7 mouse cellular contexts compared by ENCODE assay signal in genomic region chr5:143268985-143269362, GRCm38 (mm10). TPM values are rescaled to one million over a fixed set of nuclear protein-coding genes. Genes with fewer than 3 reads are reported as not detected.
A peak's percentile ranks its signal among the peaks of the same experiment; 100 is the strongest.
DNase-seq lines count a peak whose midpoint lies in the region; ATAC-seq and TF ChIP-seq lines count a peak whose summit lies in the region.

No protein-coding gene starts in this region.

- no peaks in the 10 kb centered on the region for H3K9me3 ChIP-seq in embryonic facial prominence, embryonic 15.5 days (replicated peaks)
- H3K9me3 ChIP-seq in intestine, postnatal 0 days (ENCODE audit: control insufficient read depth), result no peaks in the 10 kb centered on the region
- H3K9me3 ChIP-seq in neural tube, embryonic 15.5 days (replicated peaks), result no peaks in the 10 kb centered on the region

- peak overlapping the region; percentile 88 for H3K4me2 ChIP-seq in embryonic facial prominence, embryonic 15.5 days (replicated peaks)
- H3K4me2 ChIP-seq in intestine, postnatal 0 days (replicated peaks; ENCODE audit: low read depth), result peak overlapping the region; percentile 98
- H3K4me2 ChIP-seq in neural tube, embryonic 15.5 days, result peak overlapping the region; percentile 89

- ATAC-seq in embryonic facial prominence, embryonic 15.5 days (ENCODE audit: insufficient number of reproducible peaks, low FRiP score, low TSS enrichment, low read depth), result no peak
- no peak for ATAC-seq in intestine, postnatal 0 days
- ATAC-seq in neural tube, embryonic 15.5 days (ENCODE audit: low FRiP score), result no peak

- no peak for TF ChIP-seq POLR2A in lung, adult 2 months (IDR thresholded peaks at IDR 0.05; ENCODE audit: borderline replicate concordance, extremely low read depth, low read depth, low read length)

- DNase-seq in lung, adult 2 months, result no peak
- no peak for DNase-seq in lung, postnatal 25 days (ENCODE audit: low spot score)
- no peak for DNase-seq in ovary, postnatal 36 days (ENCODE audit: low spot score)
- DNase-seq in urinary bladder, postnatal 36 days (ENCODE audit: low spot score in 2 of 2), result no peak

- 28% methylated on average over 8 of the region's 8 CpGs for WGBS in lung, adult 2 months
- 27% methylated on average over 8 of the region's 8 CpGs for WGBS in embryonic facial prominence, embryonic 15.5 days
- 34% methylated on average over 8 of the region's 8 CpGs for WGBS in intestine, postnatal 0 days
- WGBS in neural tube, embryonic 15.5 days, result 23% methylated on average over 8 of the region's 8 CpGs

- peaks cover 6% of the 10 kb centered on the region for H3K36me3 ChIP-seq in embryonic facial prominence, embryonic 15.5 days
- no peaks in the 10 kb centered on the region; the same call in 1 of the 2 replicates for H3K36me3 ChIP-seq in intestine, postnatal 0 days (ENCODE audit: control insufficient read depth, insufficient read depth)
- H3K36me3 ChIP-seq in neural tube, embryonic 15.5 days, result peaks cover 8% of the 10 kb centered on the region

- no peaks in the 10 kb centered on the region for H3K27me3 ChIP-seq in embryonic facial prominence, embryonic 15.5 days
- H3K27me3 ChIP-seq in intestine, postnatal 0 days (replicated peaks; ENCODE audit: control insufficient read depth, insufficient read depth, low read length), result no peaks in the 10 kb centered on the region
- no peaks in the 10 kb centered on the region for H3K27me3 ChIP-seq in neural tube, embryonic 15.5 days (replicated peaks)

- peak overlapping the region; percentile 99 for H3K4me3 ChIP-seq in lung, adult 2 months (replicated peaks; ENCODE audit: extremely low read depth, low read depth, low read length)
- peak overlapping the region; percentile 78 for H3K4me3 ChIP-seq in embryonic facial prominence, embryonic 15.5 days (replicated peaks)
- peak overlapping the region; percentile 94 for H3K4me3 ChIP-seq in intestine, postnatal 0 days (ENCODE audit: low read depth, low read length)
- H3K4me3 ChIP-seq in neural tube, embryonic 15.5 days (replicated peaks), result peak overlapping the region; percentile 68

- no peak for TF ChIP-seq CTCF in lung, adult 2 months (IDR thresholded peaks at IDR 0.05; ENCODE audit: insufficient read depth, low read length)
- TF ChIP-seq CTCF in intestine, postnatal 0 days (IDR thresholded peaks at IDR 0.05; ENCODE audit: low read depth), result no peak

- peak overlapping the region; percentile 88; the same call in 1 of the 2 replicates for H3K9ac ChIP-seq in embryonic facial prominence, embryonic 15.5 days
- H3K9ac ChIP-seq in intestine, postnatal 0 days (ENCODE audit: low read depth, low read length), result no peak overlapping the region
- H3K9ac ChIP-seq in neural tube, embryonic 15.5 days (replicated peaks), result peak overlapping the region; percentile 89

- H3K27ac ChIP-seq in embryonic facial prominence, embryonic 15.5 days (replicated peaks), result peak overlapping the region; percentile 63; the same call in 1 of the 2 replicates
- no peak overlapping the region for H3K27ac ChIP-seq in intestine, postnatal 0 days (ENCODE audit: low read depth, low read length)
- H3K27ac ChIP-seq in neural tube, embryonic 15.5 days (replicated peaks), result peak overlapping the region; percentile 85

- peaks cover 6% of the 10 kb centered on the region for H3K4me1 ChIP-seq in lung, adult 2 months (ENCODE audit: control insufficient read depth, insufficient read depth, low read length)
- peaks cover 23% of the 10 kb centered on the region for H3K4me1 ChIP-seq in embryonic facial prominence, embryonic 15.5 days
- H3K4me1 ChIP-seq in intestine, postnatal 0 days (replicated peaks; ENCODE audit: control insufficient read depth, insufficient read depth, low read length), result 0 out of 2 replicates have a peak, but pooled peaks cover 3% of the 10 kb centered on the region
- H3K4me1 ChIP-seq in neural tube, embryonic 15.5 days, result peaks cover 43% of the 10 kb centered on the region

RNA-seq across cellular contexts. Expression of gene Zfp316, which starts 0.8 kb away (rescaled TPM):
- 10.1 and 10.4 TPM in 2 replicates for polyA plus RNA-seq in lung, adult 2 months (2012; rRNA removed)
- polyA plus RNA-seq in embryonic facial prominence, embryonic 15.5 days (2015; fragmentation: Nextera tagmentation; extraction: Ambion mirVana), result 4.4 and 5.2 TPM in 2 replicates
- 0.81 and 0.86 TPM in 2 replicates for polyA plus RNA-seq in intestine, postnatal 0 days (2015; fragmentation: Nextera tagmentation; extraction: Ambion mirVana)
- polyA plus RNA-seq in neural tube, embryonic 15.5 days (2015; fragmentation: Nextera tagmentation; extraction: Ambion mirVana), result 8.0 and 9.7 TPM in 2 replicates

RNA-seq across cellular contexts. Expression of gene Zfp853, which starts 24.4 kb away (rescaled TPM):
- 1.4 and 1.5 TPM in 2 replicates for polyA plus RNA-seq in lung, adult 2 months (2012; rRNA removed)
- 0.29 and 0.32 TPM in 2 replicates for polyA plus RNA-seq in embryonic facial prominence, embryonic 15.5 days (2015; fragmentation: Nextera tagmentation; extraction: Ambion mirVana)
- polyA plus RNA-seq in intestine, postnatal 0 days (2015; fragmentation: Nextera tagmentation; extraction: Ambion mirVana), result not detected in 2 replicates
- 0.23 and 0.31 TPM in 2 replicates for polyA plus RNA-seq in neural tube, embryonic 15.5 days (2015; fragmentation: Nextera tagmentation; extraction: Ambion mirVana)

RNA-seq across cellular contexts. Expression of gene Zfp12, which starts 34.0 kb away (rescaled TPM):
- 12.0 and 12.2 TPM in 2 replicates for polyA plus RNA-seq in lung, adult 2 months (2012; rRNA removed)
- 16.9 TPM in 2 replicates for polyA plus RNA-seq in embryonic facial prominence, embryonic 15.5 days (2015; fragmentation: Nextera tagmentation; extraction: Ambion mirVana)
- 2.1 and 2.7 TPM in 2 replicates for polyA plus RNA-seq in intestine, postnatal 0 days (2015; fragmentation: Nextera tagmentation; extraction: Ambion mirVana)
- polyA plus RNA-seq in neural tube, embryonic 15.5 days (2015; fragmentation: Nextera tagmentation; extraction: Ambion mirVana), result 17.3 and 19.0 TPM in 2 replicates

RNA-seq across cellular contexts. Expression of gene Spdye4a, which starts 42.3 kb away (rescaled TPM):
- polyA plus RNA-seq in lung, adult 2 months (2012; rRNA removed), result not detected in 2 replicates
- polyA plus RNA-seq in embryonic facial prominence, embryonic 15.5 days (2015; fragmentation: Nextera tagmentation; extraction: Ambion mirVana), result not detected in 2 replicates
- not detected in 2 replicates for polyA plus RNA-seq in intestine, postnatal 0 days (2015; fragmentation: Nextera tagmentation; extraction: Ambion mirVana)
- not detected in 2 replicates for polyA plus RNA-seq in neural tube, embryonic 15.5 days (2015; fragmentation: Nextera tagmentation; extraction: Ambion mirVana)

RNA-seq across cellular contexts. Expression of gene E130309D02Rik, which starts 46.2 kb away (rescaled TPM):
- polyA plus RNA-seq in lung, adult 2 months (2012; rRNA removed), result 21.8 and 25.1 TPM in 2 replicates
- polyA plus RNA-seq in embryonic facial prominence, embryonic 15.5 days (2015; fragmentation: Nextera tagmentation; extraction: Ambion mirVana), result 33.1 and 33.7 TPM in 2 replicates
- 14.7 and 14.9 TPM in 2 replicates for polyA plus RNA-seq in intestine, postnatal 0 days (2015; fragmentation: Nextera tagmentation; extraction: Ambion mirVana)
- polyA plus RNA-seq in neural tube, embryonic 15.5 days (2015; fragmentation: Nextera tagmentation; extraction: Ambion mirVana), result 25.7 and 30.2 TPM in 2 replicates
